Mouse (Mus musculus) heart, postnatal 14 days (tissue): ENCODE data around the gene Tmem44. TPM values are rescaled to one million over a fixed set of nuclear protein-coding genes. Genes with fewer than 3 reads are reported as not detected.
"Not testable (repeated sequence)": the region's sequence is repeated elsewhere in the genome, so short reads cannot be mapped to it uniquely, and the experiment has no call there.

Experiments used
- DNase-seq, 2 experiments: peaks; one replicate each; pipeline ENCODE4 v3.0.0; 2021 to 2022
- intact Hi-C: fragments of 180-260 bp; cut with DNase I; formaldehyde crosslinking; loops from one replicate; pipeline ENCODE4 v1.15.1; 2025
- total RNA-seq, 2 experiments: library from RNA; stranded (reverse); gene quantifications; 2 replicates each; pipeline ENCODE4 v1.2.3; 2021

The Tmem44 gene
- total RNA-seq, 2 experiments from 2014 or later: 12.9 to 13.9 TPM

DNA sequence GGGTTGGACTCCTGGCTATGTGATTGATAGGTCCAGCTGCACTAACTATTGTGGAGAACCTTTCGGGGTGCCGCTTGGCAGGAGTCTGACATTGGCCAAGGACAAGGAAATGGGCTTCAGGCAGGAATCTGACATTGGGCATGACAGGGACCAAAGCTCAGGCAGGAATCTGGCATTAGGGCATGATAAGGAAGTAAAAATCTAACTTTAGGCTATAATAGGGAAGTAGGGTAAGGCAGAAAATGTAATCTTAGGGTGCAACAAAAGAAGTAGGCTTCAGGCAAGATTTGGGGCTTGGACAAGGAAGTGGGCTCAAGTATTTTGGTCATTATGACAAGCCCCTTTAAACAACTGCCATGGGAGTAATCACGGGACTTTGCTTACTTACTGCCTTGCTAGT, 85.9 kb downstream of the Tmem44 start:
- DNase-seq, intact Hi-C loops: not testable (repeated sequence)

Other genes with a start within 250 kb of the Tmem44 start
- under 1 TPM; 0.33 to 0.39 TPM for gene Gp5, start 240.1 kb downstream of the Tmem44 start, total RNA-seq
- gene Atp13a3, start 144.9 kb downstream of the Tmem44 start, total RNA-seq: 10 to 100 TPM; 60.8 to 66.6 TPM
- gene Lsg1, start 36.8 kb upstream of the Tmem44 start, total RNA-seq: 10 to 100 TPM; 18.0 to 18.6 TPM
- gene Fam43a, start 48.9 kb upstream of the Tmem44 start, total RNA-seq: 10 to 100 TPM; 31.8 to 34.0 TPM